Mouse (Mus musculus) C2C12 (cell line): Measurements from ENCODE around the gene Stam. TPM values are rescaled to one million over a fixed set of nuclear protein-coding genes. Genes with fewer than 3 reads are reported as not detected.
A peak's percentile ranks its signal among the peaks of the same experiment; 100 is the strongest.

Experiments used
- H3K27me3 ChIP-seq: one replicate; pipeline ENCODE4 v1.6.1; 2011; ENCODE audit not compliant: control insufficient read depth, insufficient read depth, insufficient read length
- H3K36me3 ChIP-seq: one replicate; pipeline ENCODE4 v1.6.1; 2011; ENCODE audit not compliant: control insufficient read depth, insufficient read depth
- H3K4me3 ChIP-seq: one replicate; pipeline ENCODE4 v1.5.1; 2011; ENCODE audit warnings: mild to moderate bottlenecking, control low read depth; ENCODE audit not compliant: poor library complexity, insufficient read depth, severe bottlenecking
- H3K79me2 ChIP-seq: one replicate; pipeline ENCODE4 v1.6.1; 2011; ENCODE audit not compliant: control insufficient read depth, insufficient read depth
- H3K79me3 ChIP-seq: one replicate; pipeline ENCODE4 v1.6.1; 2011; ENCODE audit warnings: low read depth, control low read depth
- H3ac ChIP-seq: one replicate; pipeline ENCODE3; 2011; ENCODE audit warnings: low read depth; ENCODE audit not compliant: control insufficient read depth, insufficient read length
- CEBPB ChIP-seq: IDR thresholded peaks from one replicate; pipeline ENCODE4 v1.6.1; 2011; ENCODE audit warnings: low read depth, mild to moderate bottlenecking, control low read depth, moderate library complexity
- CTCF ChIP-seq: IDR thresholded peaks from one replicate; pipeline ENCODE4 v1.5.1; 2011; ENCODE audit not compliant: control insufficient read depth, insufficient read depth, insufficient read length
- FOSL1 ChIP-seq: IDR thresholded peaks from one replicate; pipeline ENCODE4 v1.8.0; 2011; ENCODE audit warnings: mild to moderate bottlenecking, low read length; ENCODE audit not compliant: poor library complexity, insufficient read depth, severe bottlenecking
- MAX ChIP-seq: IDR thresholded peaks from one replicate; pipeline ENCODE4 v1.6.1; 2011; ENCODE audit warnings: mild to moderate bottlenecking, control low read depth
- MYOD1 ChIP-seq: IDR thresholded peaks from one replicate; pipeline ENCODE4 v1.6.1; 2011; ENCODE audit warnings: low read depth; ENCODE audit not compliant: control insufficient read depth, insufficient read length
- MYOG ChIP-seq: IDR thresholded peaks from one replicate; pipeline ENCODE4 v1.6.1; 2011; ENCODE audit not compliant: control insufficient read depth, insufficient read length; ENCODE audit errors: extremely low read depth
- USF1 ChIP-seq: IDR thresholded peaks from one replicate; pipeline ENCODE4 v1.6.1; 2011; ENCODE audit warnings: low read depth, mild to moderate bottlenecking, control low read depth, moderate library complexity
- polyA plus RNA-seq: library from polyadenylated mRNA; unstranded; fragments of >200 nt; fragmentation: generic; extraction: Trizol; gene quantifications from one replicate; pipeline ENCODE4 v1.2.1, GENCODE M21; 2012; ENCODE audit warnings: missing spikeins

The Stam gene
- polyA plus RNA-seq, 1 experiment = 14.5 TPM

DNA sequence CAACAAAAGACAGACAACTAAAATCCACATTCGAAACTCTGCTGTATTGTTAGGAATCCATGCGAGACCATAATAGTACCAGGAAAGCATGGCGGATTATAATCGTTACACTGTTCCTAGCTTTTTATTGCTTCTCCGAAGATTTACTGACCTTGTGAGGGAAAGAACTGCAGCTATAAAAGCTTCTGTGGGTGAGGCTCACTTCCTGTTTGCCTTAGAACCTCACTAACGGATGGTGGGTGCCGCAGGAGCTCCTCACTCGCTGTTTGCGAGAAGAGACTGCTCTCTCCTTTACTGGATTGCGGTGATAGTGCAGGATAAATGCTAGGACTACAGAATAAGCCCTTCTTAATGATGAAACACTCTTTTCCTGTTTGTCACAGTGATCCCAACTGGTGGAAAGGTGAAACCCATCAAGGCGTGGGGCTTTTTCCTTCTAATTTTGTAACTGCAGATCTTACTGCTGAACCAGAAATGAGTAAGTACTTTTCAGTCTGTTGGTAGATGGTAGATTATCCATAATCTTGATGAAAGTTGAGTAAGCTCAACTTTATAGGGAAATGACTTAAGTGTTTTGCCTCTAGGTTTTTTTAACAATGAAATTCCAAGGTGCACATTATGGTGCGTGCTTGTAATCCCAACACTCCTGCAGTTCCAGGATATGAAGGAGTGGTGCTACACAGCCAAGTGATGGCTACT, 56.9 kb downstream of the Stam start:
- H3K79me2 ChIP-seq = no peaks in the 10 kb centered on the region
- H3K27me3 ChIP-seq = no peaks in the 10 kb centered on the region
- peaks cover 80% of the 10 kb centered on the region for H3K36me3 ChIP-seq
- H3ac ChIP-seq = no peak overlapping the region
- H3K4me3 ChIP-seq = no peak overlapping the region
- H3K79me3 ChIP-seq = no peaks in the 10 kb centered on the region
- TF ChIP-seq USF1 = no peak

DNA sequence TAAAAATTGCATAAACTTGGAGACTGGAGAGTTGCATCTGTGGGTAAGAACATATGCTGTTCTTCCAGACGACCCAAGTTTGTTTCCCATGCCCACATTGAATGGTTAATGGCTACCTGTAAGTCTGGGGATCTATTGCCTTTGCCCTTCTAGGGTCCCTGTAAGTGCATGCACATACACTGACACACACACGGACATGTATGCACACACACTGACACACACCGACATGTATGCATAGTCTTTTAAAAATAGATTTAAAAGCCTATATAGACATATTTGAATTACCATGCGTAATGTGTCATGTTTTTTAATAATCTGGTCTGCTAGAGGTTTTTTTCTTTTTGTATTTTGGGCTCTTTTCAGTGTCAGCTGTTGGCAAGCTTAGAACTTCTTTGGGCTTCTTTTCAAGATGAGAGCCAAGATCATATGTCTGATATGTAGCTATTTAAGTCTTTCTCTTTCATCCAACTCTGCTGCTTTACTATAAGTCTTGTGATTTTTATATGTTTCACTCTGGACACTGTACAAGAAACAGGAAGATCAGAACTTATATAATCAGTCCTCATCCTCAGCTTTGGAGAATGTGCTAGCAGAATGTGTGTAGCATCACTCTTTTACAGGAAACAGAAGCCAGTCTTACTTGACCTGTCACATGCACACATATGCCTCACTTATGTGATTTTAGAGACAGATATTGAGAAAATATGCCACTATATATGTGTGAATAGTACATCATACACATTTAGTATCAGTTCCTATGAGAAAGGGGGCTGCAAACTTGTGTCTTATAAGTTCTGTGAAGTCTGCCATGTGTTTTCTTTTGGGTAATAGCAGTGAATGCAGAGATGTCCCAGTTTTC, 58.8 kb downstream of the Stam start:
- Histone ChIP-seq H3K27me3 (no peaks in the 10 kb centered on the region), H3K79me2 (no peaks in the 10 kb centered on the region), H3K36me3 (peaks cover 70% of the 10 kb centered on the region), H3K4me3 (no peak overlapping the region), H3ac (no peak overlapping the region), H3K79me3 (no peaks in the 10 kb centered on the region)
- TF ChIP-seq MYOG (no peak), FOSL1 (no peak), MYOD1 (no peak), CEBPB (no peak), MAX (no peak), CTCF (no peak), USF1 (no peak)

DNA sequence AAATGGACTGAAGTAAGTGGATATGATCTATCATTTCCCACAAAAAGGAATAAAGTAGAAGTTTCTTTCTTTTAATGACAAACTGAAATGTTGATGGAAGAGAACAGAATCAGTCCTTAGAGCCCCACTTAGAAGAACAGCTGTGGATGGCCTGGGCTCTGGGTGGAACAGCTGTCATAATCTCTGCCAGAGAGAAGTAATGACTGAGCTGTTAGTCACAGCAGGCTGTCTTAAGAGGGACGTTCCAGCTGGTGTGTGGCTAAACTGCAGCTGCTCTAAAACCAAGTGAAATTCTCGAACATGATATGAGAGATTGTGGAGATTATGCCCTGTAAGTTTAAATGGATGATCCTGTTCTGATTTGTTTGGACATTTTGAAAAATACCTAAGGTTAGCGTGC, 63.0 kb downstream of the Stam start:
- Histone ChIP-seq H3K79me2 (no peaks in the 10 kb centered on the region), H3K79me3 (no peaks in the 10 kb centered on the region), H3ac (no peak overlapping the region), H3K27me3 (no peaks in the 10 kb centered on the region), H3K36me3 (peaks cover 73% of the 10 kb centered on the region), H3K4me3 (no peak overlapping the region)
- TF ChIP-seq FOSL1 (peak; percentile 66), MAX (no peak), MYOD1 (peak; percentile 100)

DNA sequence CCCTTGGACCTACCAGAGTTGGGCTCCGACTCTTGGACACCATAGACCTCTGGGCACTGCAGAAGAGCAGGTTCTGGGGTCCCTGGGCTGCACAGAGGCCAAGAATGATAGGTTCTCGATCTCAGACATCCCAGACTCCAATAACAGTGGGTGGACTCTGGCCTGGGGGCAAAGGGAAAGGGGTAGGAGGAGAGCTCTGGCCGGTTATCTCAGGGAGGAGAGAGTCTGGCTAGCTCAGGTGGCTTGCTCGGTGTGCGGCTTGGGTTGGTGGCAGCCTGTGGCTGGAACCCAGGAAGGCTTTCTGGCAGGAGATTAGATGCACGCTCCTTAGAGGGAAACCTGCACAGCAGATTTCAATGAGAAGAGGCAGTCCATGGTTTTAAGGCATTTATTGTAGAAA, 65.7 kb downstream of the Stam start:
- H3K27me3 ChIP-seq = no peaks in the 10 kb centered on the region
- H3ac ChIP-seq = no peak overlapping the region
- TF ChIP-seq CEBPB (no peak), MYOD1 (no peak), USF1 (no peak), MYOG (no peak), CTCF (no peak), FOSL1 (no peak), MAX (no peak)
- peaks cover 73% of the 10 kb centered on the region for H3K36me3 ChIP-seq
- H3K79me2 ChIP-seq = no peaks in the 10 kb centered on the region
- H3K4me3 ChIP-seq = no peak overlapping the region
- H3K79me3 ChIP-seq = no peaks in the 10 kb centered on the region

DNA sequence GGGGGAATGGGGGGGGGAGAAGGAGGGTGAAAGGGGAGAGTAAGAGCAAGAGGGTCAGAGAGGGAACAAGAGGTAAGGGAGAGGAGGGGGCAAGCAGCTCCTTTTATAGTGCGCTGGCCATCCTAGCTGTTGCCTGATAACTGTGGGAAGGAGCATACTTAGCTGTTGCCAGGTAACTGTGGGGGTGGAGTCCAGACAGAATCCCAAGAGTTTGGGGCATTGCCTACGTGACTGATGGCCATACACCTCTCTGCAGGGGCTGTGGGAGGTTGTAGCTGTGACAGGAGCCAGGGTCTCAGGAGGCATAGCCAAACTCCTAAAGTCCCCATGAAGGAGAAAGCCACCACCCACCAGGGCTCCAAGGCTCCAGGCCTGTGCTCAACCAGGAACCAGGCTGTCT, 66.1 kb downstream of the Stam start:
- Histone ChIP-seq H3K36me3 (peaks cover 72% of the 10 kb centered on the region), H3K4me3 (no peak overlapping the region)

DNA sequence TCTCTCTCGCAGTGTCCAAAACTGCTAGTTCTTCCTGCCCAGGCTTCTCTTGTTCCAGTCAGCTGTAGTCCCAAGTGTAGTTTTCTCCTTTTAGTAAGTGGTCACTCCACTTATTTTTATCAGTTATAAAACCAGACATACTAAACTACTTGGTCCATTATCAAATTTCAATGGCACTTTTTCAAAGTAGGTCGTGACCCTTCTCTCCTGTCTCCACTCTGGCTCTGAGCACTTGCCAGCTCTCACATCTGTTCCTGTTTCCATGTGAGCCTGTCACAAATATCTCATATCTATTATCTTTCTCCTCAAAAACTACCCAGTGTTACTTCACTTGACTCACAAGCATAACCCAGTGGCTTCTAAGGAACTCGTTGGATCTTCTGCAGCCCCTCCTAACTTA, 71.4 kb downstream of the Stam start:
- no peak overlapping the region for H3K4me3 ChIP-seq
- no peaks in the 10 kb centered on the region for H3K79me3 ChIP-seq
- no peak for TF ChIP-seq MAX
- no peak for TF ChIP-seq MYOD1
- no peak for TF ChIP-seq FOSL1
- TF ChIP-seq USF1 = no peak
- TF ChIP-seq CEBPB = no peak
- no peak for TF ChIP-seq MYOG
- no peak for TF ChIP-seq CTCF
- H3ac ChIP-seq = no peak overlapping the region
- no peaks in the 10 kb centered on the region for H3K79me2 ChIP-seq
- H3K27me3 ChIP-seq = no peaks in the 10 kb centered on the region
- H3K36me3 ChIP-seq = peaks cover 91% of the 10 kb centered on the region

More for the DNA sequence above, 66.1 kb downstream of the Stam start:
- Histone ChIP-seq H3K79me2 (no peaks in the 10 kb centered on the region), H3ac (no peak overlapping the region), H3K79me3 (no peaks in the 10 kb centered on the region), H3K27me3 (no peaks in the 10 kb centered on the region)
- TF ChIP-seq CEBPB (no peak), USF1 (no peak), CTCF (no peak), FOSL1 (no peak), MYOD1 (no peak), MAX (no peak)
